Mouse (Mus musculus) myocyte (in vitro differentiated cells): ENCODE results near the gene Sall2. TPM values are rescaled to one million over a fixed set of nuclear protein-coding genes. Genes with fewer than 3 reads are reported as not detected.

Source experiments
- H3K27me3 ChIP-seq: one replicate; pipeline ENCODE4 v1.6.1; 2011; ENCODE audit not compliant: control insufficient read depth, insufficient read depth, insufficient read length
- H3K36me3 ChIP-seq: one replicate; pipeline ENCODE4 v1.6.1; 2011; ENCODE audit not compliant: control insufficient read depth, insufficient read depth
- H3K4me2 ChIP-seq: one replicate; pipeline ENCODE4 v1.6.1; 2011; ENCODE audit warnings: low read depth, control low read depth
- H3K4me3 ChIP-seq: one replicate; pipeline ENCODE4 v1.5.1; 2011; ENCODE audit warnings: mild to moderate bottlenecking, control low read depth, moderate library complexity
- H3K79me2 ChIP-seq: one replicate; pipeline ENCODE4 v1.6.1; 2011; ENCODE audit not compliant: control insufficient read depth, insufficient read depth
- H3ac ChIP-seq: one replicate; pipeline ENCODE4 v1.6.1; 2011; ENCODE audit not compliant: control insufficient read depth, insufficient read length
- CEBPB ChIP-seq: IDR thresholded peaks from 2 replicates; pipeline ENCODE4 v1.6.1; 2011; ENCODE audit warnings: mild to moderate bottlenecking, moderate library complexity; ENCODE audit not compliant: poor library complexity, insufficient read depth, severe bottlenecking
- E2F4 ChIP-seq: IDR thresholded peaks from one replicate; pipeline ENCODE4 v1.6.1; 2011; ENCODE audit warnings: mild to moderate bottlenecking, control low read depth, moderate library complexity; ENCODE audit not compliant: insufficient read depth
- MAX ChIP-seq: IDR thresholded peaks from one replicate; pipeline ENCODE4 v1.6.1; 2011; ENCODE audit warnings: low read depth, mild to moderate bottlenecking, control low read depth
- MYOD1 ChIP-seq, 3 experiments: IDR thresholded peaks; one replicate each; pipeline ENCODE4 v1.6.1; 2011; ENCODE audit warnings: control low read depth in 2 of 3, low read depth in 2 of 3, mild to moderate bottlenecking in 2 of 3, moderate library complexity in 1 of 3; ENCODE audit not compliant: insufficient read length in 2 of 3, control insufficient read depth in 1 of 3
- MYOG ChIP-seq, 3 experiments: IDR thresholded peaks; one replicate each; pipeline ENCODE4 v1.6.1; 2011; ENCODE audit warnings: control low read depth in 2 of 3, low read depth in 2 of 3, mild to moderate bottlenecking in 2 of 3; ENCODE audit not compliant: insufficient read length in 2 of 3, control insufficient read depth in 1 of 3, insufficient read depth in 1 of 3
- POLR2A ChIP-seq: IDR thresholded peaks from one replicate; pipeline ENCODE4 v1.6.1; 2011; ENCODE audit warnings: low read depth, mild to moderate bottlenecking, control low read depth, moderate library complexity; ENCODE audit not compliant: insufficient read length
- POLR2AphosphoS2 ChIP-seq: IDR thresholded peaks from one replicate; pipeline ENCODE4 v1.6.1; 2011; ENCODE audit warnings: low read depth, control low read depth; ENCODE audit not compliant: insufficient read length
- REST ChIP-seq: IDR thresholded peaks from one replicate; pipeline ENCODE4 v1.6.1; 2011; ENCODE audit warnings: mild to moderate bottlenecking, control low read depth, moderate library complexity; ENCODE audit not compliant: insufficient read depth, insufficient read length
- SRF ChIP-seq: IDR thresholded peaks from one replicate; pipeline ENCODE4 v1.6.1; 2011; ENCODE audit warnings: low read depth; ENCODE audit not compliant: control insufficient read depth, insufficient read length
- TCF12 ChIP-seq: IDR thresholded peaks from one replicate; pipeline ENCODE4 v1.6.1; 2011; ENCODE audit warnings: mild to moderate bottlenecking, control low read depth; ENCODE audit not compliant: poor library complexity, insufficient read depth, severe bottlenecking
- TCF3 ChIP-seq: IDR thresholded peaks from one replicate; pipeline ENCODE4 v1.6.1; 2011; ENCODE audit warnings: low read depth, control low read depth; ENCODE audit not compliant: insufficient read length
- USF1 ChIP-seq: IDR thresholded peaks from one replicate; pipeline ENCODE4 v1.6.1; 2011; ENCODE audit warnings: low read depth, mild to moderate bottlenecking, control low read depth, moderate library complexity
- polyA plus RNA-seq: library from polyadenylated mRNA; unstranded; fragments of >200 nt; fragmentation: generic; extraction: Trizol; gene quantifications from one replicate; pipeline ENCODE4 v1.2.1, GENCODE M21; 2012; ENCODE audit warnings: missing spikeins

Gene Sall2
- polyA plus RNA-seq, 1 experiment: 3.5 TPM

- TF ChIP-seq TCF12: no peak
- TF ChIP-seq SRF: no peak
- TF ChIP-seq REST: no peak
- no peak for TF ChIP-seq USF1
- TF ChIP-seq CEBPB: no peak
- TF ChIP-seq POLR2A: no peak
- no peak for TF ChIP-seq MYOD1 (IDR thresholded peaks at IDR 0.05; ENCODE audit: control insufficient read depth in 1 of 3, insufficient read length in 2 of 3, low read depth in 2 of 3)
- TF ChIP-seq MYOG (IDR thresholded peaks at IDR 0.05; ENCODE audit: control insufficient read depth in 1 of 3, insufficient read depth in 1 of 3, insufficient read length in 2 of 3, low read depth in 2 of 3): no peak
- peaks cover 19% of the 10 kb centered on the region for H3K27me3 ChIP-seq
Measured at GRCm38 (mm10) chr14:52319361-52319760, 9.2 kb downstream of the Sall2 start.

GRCm38 (mm10) chr14:52316441-52317225, 11.9 kb downstream of the Sall2 start:
- H3ac ChIP-seq: no peak overlapping the region
- no peak for TF ChIP-seq TCF12
- TF ChIP-seq TCF3: no peak
- TF ChIP-seq E2F4: no peak
- no peak for TF ChIP-seq MAX
- TF ChIP-seq REST: no peak
- TF ChIP-seq SRF: no peak
- TF ChIP-seq MYOD1 (IDR thresholded peaks at IDR 0.05; ENCODE audit: control insufficient read depth in 1 of 3, insufficient read length in 2 of 3, low read depth in 2 of 3): no peak
- peak overlapping the region; percentile 82 for H3K4me2 ChIP-seq
- H3K36me3 ChIP-seq: no peaks in the 10 kb centered on the region
- H3K4me3 ChIP-seq: peak overlapping the region; percentile 34
- no peaks in the 10 kb centered on the region for H3K79me2 ChIP-seq
- H3K27me3 ChIP-seq: no peaks in the 10 kb centered on the region

More at GRCm38 (mm10) chr14:52319361-52319760, 9.2 kb downstream of the Sall2 start:
- Histone ChIP-seq H3K4me3 (no peak overlapping the region), H3K36me3 (no peaks in the 10 kb centered on the region), H3K4me2 (peak overlapping the region; percentile 12), H3K79me2 (no peaks in the 10 kb centered on the region), H3ac (no peak overlapping the region)

GRCm38 (mm10) chr14:52315792-52316440, 12.6 kb downstream of the Sall2 start:
- H3ac ChIP-seq: peak overlapping the region; percentile 4
- no peaks in the 10 kb centered on the region for H3K79me2 ChIP-seq
- TF ChIP-seq TCF12 (no peak), POLR2A (peak; percentile 48)
- H3K4me3 ChIP-seq: peak overlapping the region; percentile 34
- H3K36me3 ChIP-seq: no peaks in the 10 kb centered on the region
- peak overlapping the region; percentile 82 for H3K4me2 ChIP-seq
- H3K27me3 ChIP-seq: no peaks in the 10 kb centered on the region

GRCm38 (mm10) chr14:52315283-52315780, 13.2 kb downstream of the Sall2 start:
- Histone ChIP-seq H3K36me3 (no peaks in the 10 kb centered on the region), H3K4me2 (peak overlapping the region; percentile 63), H3K79me2 (no peaks in the 10 kb centered on the region), H3ac (peak overlapping the region; percentile 4), H3K4me3 (peak overlapping the region; percentile 34), H3K27me3 (no peaks in the 10 kb centered on the region)
- TF ChIP-seq USF1: no peak
- no peak for TF ChIP-seq POLR2A
- no peak for TF ChIP-seq E2F4
- no peak for TF ChIP-seq TCF3
- TF ChIP-seq TCF12: no peak
- TF ChIP-seq POLR2AphosphoS2: no peak
- no peak for TF ChIP-seq MYOG (IDR thresholded peaks at IDR 0.05; ENCODE audit: control insufficient read depth in 1 of 3, insufficient read depth in 1 of 3, insufficient read length in 2 of 3, low read depth in 2 of 3)
- TF ChIP-seq MAX: no peak
- TF ChIP-seq REST: no peak

GRCm38 (mm10) chr14:52314808-52315150, 13.8 kb downstream of the Sall2 start:
- Histone ChIP-seq H3K79me2 (no peaks in the 10 kb centered on the region), H3K4me2 (no peak overlapping the region), H3K4me3 (peak overlapping the region; percentile 34), H3K27me3 (no peaks in the 10 kb centered on the region), H3ac (no peak overlapping the region), H3K36me3 (no peaks in the 10 kb centered on the region)
- no peak for TF ChIP-seq E2F4
- TF ChIP-seq REST: no peak
- TF ChIP-seq TCF3: no peak
- no peak for TF ChIP-seq CEBPB
- TF ChIP-seq SRF: no peak
- TF ChIP-seq TCF12: no peak
- TF ChIP-seq USF1: no peak
- TF ChIP-seq MYOD1 (IDR thresholded peaks at IDR 0.05; ENCODE audit: control insufficient read depth in 1 of 3, insufficient read length in 2 of 3, low read depth in 2 of 3): no peak
- no peak for TF ChIP-seq POLR2A
